Mouse (Mus musculus): ENCODE measurements at regions not wholly inside any gene's neighbourhood (a gene's known extent, or its start where the extent isn't known, plus 50 kb on each side); places are given as distances from the start of the nearest gene placed in this dataset.

GRCm38 (mm10) chrX:156842926-156843325 lies 572.2 kb downstream of the Phex start:
- intact Hi-C loops (cut with DNase I): no loop called here
- DNase-seq: peak; percentile 1

GRCm38 (mm10) chrX:156841269-156841668 lies 573.8 kb downstream of the Phex start:
- intact Hi-C loops (cut with DNase I): no loop called here
- peak; percentile 18 for DNase-seq

- intact Hi-C loops (cut with DNase I): no loop called here
- no peak for DNase-seq
These were observed 582.9 kb downstream of the Phex start for GRCm38 (mm10) chrX:156832176-156832575.

GRCm38 (mm10) chrX:156806799-156807198 lies 608.3 kb downstream of the Phex start:
- peak; percentile 13 for DNase-seq
- intact Hi-C loops (cut with DNase I): no loop called here
